Mouse (Mus musculus) lung, embryonic 14.5 days (tissue): ENCODE results near the gene Cpne5. TPM values are rescaled to one million over a fixed set of nuclear protein-coding genes. Genes with fewer than 3 reads are reported as not detected.

Experiments used
- ATAC-seq: fragments of 200-750 bp; cut with Nextera tagmentation; 2 replicates; pipeline ENCODE4 v1.8.0; 2017; ENCODE audit warnings: mild to moderate bottlenecking, moderate TSS enrichment, moderate library complexity; ENCODE audit not compliant: insufficient read depth
- DNase-seq: peaks from one replicate; pipeline ENCODE4 v3.0.0-alpha.2; 2015
- H3K27ac ChIP-seq: fragments of 300-500 bp; sonication (generic); 2 replicates; pipeline ENCODE4 v1.5.1; 2014; ENCODE audit warnings: low read depth, mild to moderate bottlenecking, moderate library complexity
- H3K27me3 ChIP-seq: fragments of 300-500 bp; sonication (generic); 2 replicates; pipeline ENCODE4 v1.6.1; 2014; ENCODE audit warnings: low read length, control low read depth; ENCODE audit not compliant: insufficient read depth
- H3K36me3 ChIP-seq: fragments of 300-500 bp; sonication (generic); 2 replicates; pipeline ENCODE4 v1.6.1; 2014; ENCODE audit warnings: control low read depth; ENCODE audit not compliant: insufficient read depth
- H3K4me1 ChIP-seq: fragments of 300-500 bp; sonication (generic); 2 replicates; pipeline ENCODE4 v1.6.1; 2014; ENCODE audit warnings: antibody characterized with exemption, control low read depth; ENCODE audit not compliant: insufficient read depth
- H3K4me2 ChIP-seq: fragments of 300-500 bp; sonication (generic); 2 replicates; pipeline ENCODE4 v1.6.1; 2014; ENCODE audit warnings: mild to moderate bottlenecking
- H3K4me3 ChIP-seq: fragments of 300-500 bp; sonication (generic); 2 replicates; pipeline ENCODE4 v1.5.1; 2014; ENCODE audit warnings: low read depth, low read length
- H3K9ac ChIP-seq: fragments of 300-500 bp; sonication (generic); 2 replicates; pipeline ENCODE4 v1.6.1; 2014
- H3K9me3 ChIP-seq: fragments of 300-500 bp; sonication (generic); 2 replicates; pipeline ENCODE4 v1.6.1; 2016; ENCODE audit warnings: low read depth, low read length, control low read depth
- CTCF ChIP-seq: IDR thresholded peaks from 2 replicates; pipeline ENCODE4 v1.5.1; 2016; ENCODE audit warnings: antibody characterized with exemption, low read depth
- whole genome bisulfite sequencing: fragments of 180-500 bp; shearing (Covaris S2); extraction: QIAGEN DNeasy Blood & Tissue Kit; methylation state at CpG from one replicate; pipeline ENCODE4 v1.1.7; 2014; 5-methylcytosine and 5-hydroxymethylcytosine counted together
- polyA plus RNA-seq: library from polyadenylated mRNA; unstranded; fragments of >200 nt; fragmentation: Nextera tagmentation; extraction: Ambion mirVana; gene quantifications from 2 replicates; pipeline ENCODE4 v1.2.1, GENCODE M21; 2014

The Cpne5 gene
- polyA plus RNA-seq, 1 experiment from 2014 or later, result 6.9 TPM

- H3K27me3 ChIP-seq, result no peaks in the 10 kb centered on the region
- H3K27ac ChIP-seq, result peak overlapping the region; percentile 55; the same call in 1 of the 2 replicates
- peak; percentile 46 for TF ChIP-seq CTCF
- H3K4me3 ChIP-seq, result no peak overlapping the region
- no peak for ATAC-seq
- no peaks in the 10 kb centered on the region for H3K9me3 ChIP-seq
- peaks cover 24% of the 10 kb centered on the region for H3K4me1 ChIP-seq
- H3K9ac ChIP-seq, result no peak overlapping the region
- WGBS, result 56% methylated on average over 9 of the region's 9 CpGs
- DNase-seq, result peak; percentile 86
- no peak overlapping the region for H3K4me2 ChIP-seq
- peaks cover 48% of the 10 kb centered on the region for H3K36me3 ChIP-seq
These were observed 11.5 kb upstream of the Cpne5 start for GRCm38 (mm10) chr17:29249512-29249911.

GRCm38 (mm10) chr17:29247881-29248280 is 9.9 kb upstream of the Cpne5 start:
- Histone ChIP-seq H3K4me1 (peaks cover 24% of the 10 kb centered on the region), H3K4me3 (no peak overlapping the region), H3K36me3 (peaks cover 39% of the 10 kb centered on the region), H3K9me3 (no peaks in the 10 kb centered on the region), H3K9ac (no peak overlapping the region), H3K27ac (no peak overlapping the region; the same call in 1 of the 2 replicates), H3K27me3 (no peaks in the 10 kb centered on the region), H3K4me2 (no peak overlapping the region)
- WGBS, result 64% methylated on average over 13 of the region's 13 CpGs
- TF ChIP-seq CTCF, result no peak
- DNase-seq, result no peak
- ATAC-seq, result no peak

GRCm38 (mm10) chr17:29246602-29247001 is 8.6 kb upstream of the Cpne5 start:
- 22% methylated on average over 5 of the region's 5 CpGs for WGBS

GRCm38 (mm10) chr17:29245725-29246124 is 7.8 kb upstream of the Cpne5 start:
- no peak overlapping the region for H3K9ac ChIP-seq
- no peaks in the 10 kb centered on the region for H3K9me3 ChIP-seq
- TF ChIP-seq CTCF, result no peak
- no peak overlapping the region for H3K4me2 ChIP-seq
- no peak overlapping the region for H3K27ac ChIP-seq
- H3K36me3 ChIP-seq, result peaks cover 23% of the 10 kb centered on the region
- H3K4me3 ChIP-seq, result no peak overlapping the region
- no peaks in the 10 kb centered on the region for H3K27me3 ChIP-seq
- WGBS, result 29% methylated on average over 7 of the region's 7 CpGs
- 0 out of 2 replicates have a peak, but pooled peaks cover 10% of the 10 kb centered on the region for H3K4me1 ChIP-seq
- DNase-seq (peak; percentile 44), ATAC-seq (no peak)

More at GRCm38 (mm10) chr17:29246602-29247001, 8.6 kb upstream of the Cpne5 start:
- Histone ChIP-seq H3K27ac (no peak overlapping the region), H3K4me3 (no peak overlapping the region), H3K9ac (no peak overlapping the region), H3K27me3 (no peaks in the 10 kb centered on the region), H3K4me1 (peaks cover 14% of the 10 kb centered on the region), H3K9me3 (no peaks in the 10 kb centered on the region), H3K4me2 (no peak overlapping the region), H3K36me3 (peaks cover 31% of the 10 kb centered on the region)
- TF ChIP-seq CTCF, result peak; percentile 96
- ATAC-seq (peak; percentile 67), DNase-seq (peak; percentile 96)

GRCm38 (mm10) chr17:29244912-29245311 is 6.9 kb upstream of the Cpne5 start:
- no peak overlapping the region for H3K4me2 ChIP-seq
- no peak for DNase-seq
- H3K9me3 ChIP-seq, result no peaks in the 10 kb centered on the region
- H3K4me1 ChIP-seq, result 0 out of 2 replicates have a peak, but pooled peaks cover 10% of the 10 kb centered on the region
- H3K27me3 ChIP-seq, result no peaks in the 10 kb centered on the region
- no peak for TF ChIP-seq CTCF
- ATAC-seq, result no peak
- no peak overlapping the region for H3K4me3 ChIP-seq
- H3K27ac ChIP-seq, result no peak overlapping the region
- peaks cover 15% of the 10 kb centered on the region for H3K36me3 ChIP-seq
- H3K9ac ChIP-seq, result 0 out of 2 replicates have a peak overlapping the region, but pooled peaks have one; percentile 20
- WGBS, result 31% methylated on average over 11 of the region's 12 CpGs

- Histone ChIP-seq H3K36me3 (no peaks in the 10 kb centered on the region), H3K4me3 (peak overlapping the region; percentile 61), H3K27ac (no peak overlapping the region), H3K9ac (peak overlapping the region; percentile 59), H3K4me1 (no peaks in the 10 kb centered on the region; the same call in 1 of the 2 replicates), H3K9me3 (no peaks in the 10 kb centered on the region), H3K27me3 (peaks cover 36% of the 10 kb centered on the region), H3K4me2 (peak overlapping the region; percentile 100)
- 1% methylated on average over 23 of the region's 23 CpGs for WGBS
- ATAC-seq (no peak), DNase-seq (peak; percentile 37)
- no peak for TF ChIP-seq CTCF
These were observed 516 bp upstream of the Cpne5 start for GRCm38 (mm10) chr17:29238421-29238945.

- Histone ChIP-seq H3K4me1 (no peaks in the 10 kb centered on the region; the same call in 1 of the 2 replicates), H3K4me3 (peak overlapping the region; percentile 61), H3K4me2 (peak overlapping the region; percentile 100), H3K9ac (peak overlapping the region; percentile 59), H3K36me3 (no peaks in the 10 kb centered on the region), H3K27ac (no peak overlapping the region), H3K27me3 (peaks cover 36% of the 10 kb centered on the region), H3K9me3 (no peaks in the 10 kb centered on the region)
- DNase-seq (no peak), ATAC-seq (no peak)
- no peak for TF ChIP-seq CTCF
- under 1% methylated on average over 32 of the region's 32 CpGs for WGBS
These were observed 648 bp downstream of the Cpne5 start for GRCm38 (mm10) chr17:29237267-29237771.
